Mouse (Mus musculus): Measurements from ENCODE around the gene Sipa1.

Gene Sipa1

GRCm38 (mm10) chr19:5662981-5663913 is at the start of gene Sipa1:
Gene Sipa1 (minus strand): TSS chr19:5663707.
- peak; percentile 97 for DNase-seq (ENCODE audit: low spot score in 2 of 2)

- no peak for DNase-seq (ENCODE audit: low spot score in 2 of 2)
Observed at GRCm38 (mm10) chr19:5713255-5713654, 49.7 kb upstream of the Sipa1 start.

- DNase-seq (ENCODE audit: low spot score in 2 of 2) = no peak
Observed at GRCm38 (mm10) chr19:5711907-5712460, 48.5 kb upstream of the Sipa1 start.

GRCm38 (mm10) chr19:5711218-5711617 is 47.7 kb upstream of the Sipa1 start:
- DNase-seq (ENCODE audit: low spot score in 2 of 2) = peak in 1 of 2 experiments; percentile 79

GRCm38 (mm10) chr19:5710581-5710980 is 47.1 kb upstream of the Sipa1 start:
- DNase-seq (ENCODE audit: low spot score in 2 of 2) = no peak

GRCm38 (mm10) chr19:5710068-5710467 is 46.6 kb upstream of the Sipa1 start:
- no peak for DNase-seq (ENCODE audit: low spot score in 2 of 2)

- DNase-seq (ENCODE audit: low spot score in 2 of 2) = peak; percentile 60 to 81
Observed at GRCm38 (mm10) chr19:5704801-5705571, 41.5 kb upstream of the Sipa1 start.

- peak; percentile 48 to 74 for DNase-seq (ENCODE audit: low spot score in 2 of 2)
Observed at GRCm38 (mm10) chr19:5704163-5704800, 40.8 kb upstream of the Sipa1 start, which contains the start of gene Kcnk7. Gene Kcnk7 (plus strand): TSS chr19:5704367.

GRCm38 (mm10) chr19:5695849-5696462 is 32.4 kb upstream of the Sipa1 start:
- DNase-seq (ENCODE audit: low spot score in 2 of 2) = no peak

- DNase-seq (ENCODE audit: low spot score in 2 of 2) = no peak
Observed at GRCm38 (mm10) chr19:5693801-5694200, 30.3 kb upstream of the Sipa1 start.

- DNase-seq (ENCODE audit: low spot score in 2 of 2) = no peak
Observed at GRCm38 (mm10) chr19:5692913-5693396, 29.4 kb upstream of the Sipa1 start.

- DNase-seq (ENCODE audit: low spot score in 2 of 2) = no peak
Observed at GRCm38 (mm10) chr19:5692086-5692912, 28.8 kb upstream of the Sipa1 start.

- no peak for DNase-seq (ENCODE audit: low spot score in 2 of 2)
Observed at GRCm38 (mm10) chr19:5691601-5692000, 28.1 kb upstream of the Sipa1 start.

- DNase-seq (ENCODE audit: low spot score in 2 of 2) = peak in 1 of 2 experiments; percentile 46
Observed at GRCm38 (mm10) chr19:5690343-5690735, 26.8 kb upstream of the Sipa1 start.

- peak; percentile 84 to 85 for DNase-seq (ENCODE audit: low spot score in 2 of 2)
Observed at GRCm38 (mm10) chr19:5689565-5690342, 26.2 kb upstream of the Sipa1 start.

GRCm38 (mm10) chr19:5689088-5689428 is 25.6 kb upstream of the Sipa1 start:
- DNase-seq (ENCODE audit: low spot score in 2 of 2) = no peak

GRCm38 (mm10) chr19:5688200-5689087 is 24.9 kb upstream of the Sipa1 start, which contains the start of the genes Map3k11 and Pcnx3:
Gene Map3k11 (plus strand): TSS chr19:5688742.
Gene Pcnx3 (minus strand): TSS chr19:5688908.
- peak; percentile 91 to 96 for DNase-seq (ENCODE audit: low spot score in 2 of 2)

GRCm38 (mm10) chr19:5687738-5688137 is 24.2 kb upstream of the Sipa1 start:
- DNase-seq (ENCODE audit: low spot score in 2 of 2) = no peak
